Mouse (Mus musculus) stomach, postnatal 0 days (tissue): Measurements from ENCODE around the gene Tmem179b.

Experiments
- CTCF ChIP-seq: IDR thresholded peaks from 2 replicates; pipeline ENCODE4 v1.5.1; 2016; ENCODE audit warnings: antibody characterized with exemption, low read depth, mild to moderate bottlenecking, moderate library complexity
- EP300 ChIP-seq: optimal IDR thresholded peaks from 2 replicates; pipeline ENCODE3; 2016; ENCODE audit warnings: antibody characterized with exemption

GRCm38 (mm10) chr19:8788521-8788920 is 14.3 kb upstream of the Tmem179b start:
- no peak for TF ChIP-seq CTCF
- TF ChIP-seq EP300 = no peak
